Mouse (Mus musculus) right cerebral cortex, postnatal 25 days (tissue): ENCODE results near the gene Slc2a4.

Source experiments
- DNase-seq: peaks from one replicate; pipeline ENCODE4 v3.0.0; 2022

The Slc2a4 gene

DNA sequence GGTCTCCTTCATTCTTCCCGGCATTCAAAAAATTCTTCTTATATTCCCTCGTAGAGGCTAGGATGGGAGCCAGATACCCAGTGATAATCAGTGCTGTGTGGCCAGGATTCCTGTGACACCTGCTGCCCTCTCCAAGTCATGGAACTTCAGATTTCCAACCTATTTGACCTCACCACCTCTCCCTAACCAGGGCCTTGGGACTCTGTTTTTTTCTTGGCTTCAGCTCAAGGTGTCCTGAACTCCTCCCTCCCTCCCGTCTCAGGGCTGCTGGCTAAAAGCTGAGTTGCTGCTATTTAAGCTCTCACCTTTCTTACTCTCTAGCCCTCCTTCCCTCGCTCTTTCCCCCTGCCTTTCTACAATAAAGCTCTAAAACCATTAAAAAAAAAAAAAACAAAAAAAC is 48.1 kb downstream of the Slc2a4 start:
- no peak for DNase-seq

DNA sequence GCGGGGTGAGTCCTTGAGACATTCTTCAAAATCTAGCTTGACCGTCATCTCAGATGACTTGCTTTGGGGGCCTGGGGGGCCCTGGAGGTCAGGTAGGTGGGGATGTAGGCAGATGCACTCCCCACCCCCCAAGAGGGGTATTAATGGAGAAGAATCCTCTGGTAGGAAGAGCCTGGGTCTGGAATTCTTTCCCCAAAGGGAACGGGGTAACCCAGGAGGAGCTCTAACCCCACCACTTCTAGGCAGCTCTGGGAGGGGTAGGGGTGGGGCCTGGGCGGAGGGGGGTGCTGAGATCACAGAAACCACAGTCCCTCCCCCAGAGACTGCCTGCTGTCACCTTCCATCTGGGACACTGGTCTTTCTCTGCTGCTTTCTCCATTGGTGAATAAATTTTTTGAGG is 52.7 kb downstream of the Slc2a4 start, which contains the start of gene Acap1:
Gene Acap1, minus strand, starts transcription at position 249 of the 400 bp plus-strand sequence.
- DNase-seq = no peak

DNA sequence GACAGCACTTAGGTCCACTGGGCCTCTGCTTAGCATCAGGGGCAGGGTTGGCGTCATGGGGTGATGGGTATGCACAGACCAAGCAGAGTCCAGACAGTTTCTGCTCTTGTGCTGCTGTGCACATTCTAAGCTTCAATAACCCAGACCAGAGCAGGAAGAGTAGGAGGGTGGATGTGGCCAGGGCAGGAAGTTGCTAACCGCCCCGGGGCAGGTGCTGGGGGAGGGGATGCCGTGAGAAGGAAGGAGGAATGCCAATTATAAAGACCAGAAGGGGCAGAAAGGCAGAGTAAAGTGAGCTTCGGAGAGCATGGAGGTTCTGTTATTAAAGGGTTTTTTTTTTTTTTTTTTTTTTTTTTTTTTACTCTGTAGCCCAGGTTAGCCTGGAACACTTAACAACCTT is 53.3 kb downstream of the Slc2a4 start:
- no peak for DNase-seq
